Mouse (Mus musculus) cortical plate, adult 2 months (tissue): ENCODE results near the gene Pga5.

Experiments used
- CTCF ChIP-seq: fragments of 200-500 bp; IDR thresholded peaks from 2 replicates; pipeline ENCODE4 v1.5.1; 2011; ENCODE audit warnings: mild to moderate bottlenecking, control low read depth, low read length; ENCODE audit not compliant: insufficient read depth; ENCODE audit errors: extremely low read depth
- POLR2A ChIP-seq: fragments of 200-500 bp; IDR thresholded peaks from 2 replicates; pipeline ENCODE4 v1.6.1; 2011; ENCODE audit warnings: mild to moderate bottlenecking, low read length, control low read depth; ENCODE audit not compliant: insufficient read depth; ENCODE audit errors: extremely low read depth

DNA sequence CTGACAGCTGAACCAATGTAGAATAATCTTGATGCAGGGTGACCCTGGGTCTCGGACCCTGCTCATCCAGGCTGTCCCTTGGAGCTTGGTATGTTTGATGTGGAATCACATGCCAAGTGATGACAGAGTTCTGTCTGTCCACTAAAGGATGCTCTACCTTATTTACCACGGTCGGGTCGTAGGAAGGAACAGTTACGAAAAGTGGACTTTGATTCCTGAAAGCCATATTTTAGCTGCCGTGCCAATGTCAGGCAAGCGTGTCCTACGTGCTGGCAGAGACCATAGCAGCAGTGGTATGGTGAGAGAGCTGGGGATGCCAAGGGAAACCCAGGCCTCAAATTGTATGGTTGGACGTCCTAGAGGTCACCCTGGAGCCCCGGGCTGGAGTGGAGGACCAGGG, 35.7 kb upstream of the Pga5 start:
- TF ChIP-seq POLR2A: no peak
- TF ChIP-seq CTCF: no peak
